ENCODE assay signal across 20 mouse cellular contexts in genomic region chr15:93096335-93096734, GRCm38 (mm10).
DNase-seq lines count a peak whose midpoint lies in the region; ATAC-seq lines count a peak whose summit lies in the region.
"Had no signal": no experiment of that assay in that cellular context is flagged by ENCODE, and none has a peak within 500 bp of the region (broad histone marks: within the 10 kb centered on the region; RNA-seq: fewer than 3 reads in every experiment).

No protein-coding gene starts in this region.

- H3K4me3 ChIP-seq in liver, embryonic 11.5 days (ENCODE audit: low read depth, low read length) = no peak overlapping the region
- H3K4me3 ChIP-seq in megakaryocyte, embryonic 14.5 days (replicated peaks) = peak overlapping the region; percentile 14
- H3K4me3 ChIP-seq in intestine, embryonic 15.5 days (replicated peaks) = no peak overlapping the region
- H3K4me3 ChIP-seq: embryonic facial prominence, embryonic 10.5 days; embryonic facial prominence, embryonic 12.5 days; forebrain, embryonic 13.5 days; forebrain, embryonic 15.5 days had no signal

- H3K27me3 ChIP-seq in liver, embryonic 11.5 days (replicated peaks; ENCODE audit: control insufficient read depth, insufficient read depth, low read length) = no peaks in the 10 kb centered on the region
- H3K27me3 ChIP-seq in megakaryocyte, embryonic 14.5 days (replicated peaks) = no peaks in the 10 kb centered on the region
- H3K27me3 ChIP-seq in intestine, embryonic 15.5 days (replicated peaks) = no peaks in the 10 kb centered on the region
- H3K27me3 ChIP-seq: embryonic facial prominence, embryonic 12.5 days; forebrain, embryonic 13.5 days; forebrain, embryonic 15.5 days had no signal

- no peak overlapping the region for H3K27ac ChIP-seq in liver, embryonic 11.5 days (ENCODE audit: low read depth, low read length)
- H3K27ac ChIP-seq in intestine, embryonic 15.5 days = no peak overlapping the region
- H3K27ac ChIP-seq: embryonic facial prominence, embryonic 10.5 days; embryonic facial prominence, embryonic 12.5 days; forebrain, embryonic 13.5 days; forebrain, embryonic 15.5 days had no signal

- peak; percentile 15 for DNase-seq in liver, embryonic 11.5 days (ENCODE audit: low spot score)
- DNase-seq in liver = no peak
- no peak for DNase-seq in adrenal gland, adult (ENCODE audit: inconsistent age in 2 of 2, low spot score in 1 of 2)
- DNase-seq in testis, postnatal 10 days (ENCODE audit: low spot score) = no peak
- DNase-seq: adrenal gland, adult 8-10 months; adrenal gland, postnatal 36 days; cerebellum, adult 11 months; cerebellum, adult 18-20 months; cerebellum, adult 8-10 months; cerebellum, adult 9-11 months; cerebellum, postnatal 14 days; cerebellum, postnatal 36 days; forebrain, postnatal 0 days had no signal

- no peak overlapping the region for H3K4me2 ChIP-seq in liver, embryonic 11.5 days
- H3K4me2 ChIP-seq in intestine, embryonic 15.5 days (replicated peaks) = no peak overlapping the region
- H3K4me2 ChIP-seq: embryonic facial prominence, embryonic 12.5 days; forebrain, embryonic 13.5 days; forebrain, embryonic 15.5 days had no signal

- H3K9ac ChIP-seq in liver, embryonic 11.5 days (ENCODE audit: low read depth, low read length) = no peak overlapping the region
- no peak overlapping the region for H3K9ac ChIP-seq in intestine, embryonic 15.5 days
- H3K9ac ChIP-seq: embryonic facial prominence, embryonic 12.5 days; forebrain, embryonic 13.5 days; forebrain, embryonic 15.5 days; forebrain, postnatal 0 days had no signal

- 69% methylated on average over 5 of the region's 5 CpGs for WGBS in liver, embryonic 11.5 days
- 80% methylated on average over 5 of the region's 5 CpGs for WGBS in intestine, embryonic 15.5 days

- H3K9me3 ChIP-seq in liver, embryonic 11.5 days (ENCODE audit: control insufficient read depth, low read length) = no peaks in the 10 kb centered on the region
- H3K9me3 ChIP-seq in megakaryocyte, embryonic 14.5 days = peaks cover 5% of the 10 kb centered on the region
- no peaks in the 10 kb centered on the region for H3K9me3 ChIP-seq in intestine, embryonic 15.5 days
- H3K9me3 ChIP-seq: embryonic facial prominence, embryonic 10.5 days; embryonic facial prominence, embryonic 12.5 days; forebrain, embryonic 13.5 days; forebrain, embryonic 15.5 days had no signal

- no peaks in the 10 kb centered on the region for H3K36me3 ChIP-seq in liver, embryonic 11.5 days (ENCODE audit: control insufficient read depth, insufficient read depth, low read length)
- peaks cover 2% of the 10 kb centered on the region for H3K36me3 ChIP-seq in megakaryocyte, embryonic 14.5 days (replicated peaks; ENCODE audit: low read length)
- H3K36me3 ChIP-seq in intestine, embryonic 15.5 days = no peaks in the 10 kb centered on the region
- H3K36me3 ChIP-seq: embryonic facial prominence, embryonic 10.5 days; embryonic facial prominence, embryonic 12.5 days; forebrain, embryonic 15.5 days had no signal

- ATAC-seq in liver, embryonic 11.5 days (replicated peaks; ENCODE audit: low FRiP score) = no peak
- ATAC-seq in granulocyte monocyte progenitor cell, adult 5-6 weeks (replicated peaks; ENCODE audit: poor library complexity, severe bottlenecking) = peak; percentile 66
- no peak for ATAC-seq in intestine, embryonic 15.5 days
- ATAC-seq: forebrain, embryonic 13.5 days; forebrain, embryonic 15.5 days; forebrain, postnatal 0 days had no signal

- H3K4me1 ChIP-seq in liver, embryonic 11.5 days (replicated peaks; ENCODE audit: control insufficient read depth, insufficient read depth, low read length) = peaks cover 3% of the 10 kb centered on the region; the same call in 1 of the 2 replicates
- peaks cover 37% of the 10 kb centered on the region for H3K4me1 ChIP-seq in megakaryocyte, embryonic 14.5 days
- H3K4me1 ChIP-seq in intestine, embryonic 15.5 days (replicated peaks) = no peaks in the 10 kb centered on the region
- H3K4me1 ChIP-seq: embryonic facial prominence, embryonic 10.5 days; embryonic facial prominence, embryonic 12.5 days; forebrain, embryonic 13.5 days; forebrain, embryonic 15.5 days had no signal
